Mouse (Mus musculus) heart, postnatal 0 days (tissue): ENCODE measurements around the gene Atg14. TPM values are rescaled to one million over a fixed set of nuclear protein-coding genes. Genes with fewer than 3 reads are reported as not detected.

Source experiments
- ATAC-seq: fragments of 200-750 bp; cut with Nextera tagmentation; 2 replicates; pipeline ENCODE4 v1.8.0; 2017; ENCODE audit warnings: low read depth, moderate number of reproducible peaks, moderate library complexity; ENCODE audit not compliant: insufficient read depth
- DNase-seq: peaks from one replicate; pipeline ENCODE4 v3.0.0-alpha.2; 2016; ENCODE audit warnings: low spot score
- H3K27ac ChIP-seq: fragments of 300-500 bp; sonication (generic); 2 replicates; pipeline ENCODE4 v1.5.1; 2014; ENCODE audit warnings: low read depth, mild to moderate bottlenecking
- H3K27me3 ChIP-seq: fragments of 300-500 bp; sonication (generic); 2 replicates; pipeline ENCODE4 v1.6.1; 2014; ENCODE audit warnings: low read length, mixed read lengths; ENCODE audit not compliant: control insufficient read depth, insufficient read depth
- H3K36me3 ChIP-seq: fragments of 300-500 bp; sonication (generic); replicated peaks from 2 replicates; pipeline ENCODE4 v1.6.1; 2014; ENCODE audit warnings: low read length, mixed read lengths; ENCODE audit not compliant: control insufficient read depth, insufficient read depth
- H3K4me1 ChIP-seq: fragments of 300-500 bp; sonication (generic); 2 replicates; pipeline ENCODE4 v1.6.1; 2014; ENCODE audit warnings: antibody characterized with exemption; ENCODE audit not compliant: control insufficient read depth, insufficient read depth
- H3K4me2 ChIP-seq: fragments of 300-500 bp; sonication (generic); 2 replicates; pipeline ENCODE4 v1.6.1; 2014; ENCODE audit warnings: low read depth, mild to moderate bottlenecking, low read length, moderate library complexity
- H3K4me3 ChIP-seq: fragments of 300-500 bp; sonication (generic); 2 replicates; pipeline ENCODE4 v1.5.1; 2014; ENCODE audit warnings: low read depth, low read length
- H3K9ac ChIP-seq: fragments of 300-500 bp; sonication (generic); replicated peaks from 2 replicates; pipeline ENCODE4 v1.6.1; 2014; ENCODE audit warnings: low read depth, low read length, mixed read lengths
- H3K9me3 ChIP-seq: fragments of 300-500 bp; sonication (generic); replicated peaks from 2 replicates; pipeline ENCODE4 v1.6.1; 2016; ENCODE audit warnings: low read length; ENCODE audit not compliant: control insufficient read depth
- CTCF ChIP-seq: IDR thresholded peaks from 2 replicates; pipeline ENCODE4 v1.5.1; 2016; ENCODE audit warnings: antibody characterized with exemption, control low read depth, low read depth
- EP300 ChIP-seq: IDR thresholded peaks from 2 replicates; pipeline ENCODE4 v1.6.1; 2016; ENCODE audit warnings: antibody characterized with exemption, low read depth
- WGBS: fragments of 180-500 bp; shearing (Covaris S2); extraction: QIAGEN DNeasy Blood & Tissue Kit; methylation state at CpG from one replicate; pipeline ENCODE4 v1.1.7; 2014; 5-methylcytosine and 5-hydroxymethylcytosine counted together
- polyA plus RNA-seq: library from polyadenylated mRNA; unstranded; fragments of >200 nt; fragmentation: Nextera tagmentation; extraction: Ambion mirVana; gene quantifications from 2 replicates; pipeline ENCODE4 v1.2.1, GENCODE M21; 2015
- total RNA-seq: library from RNA; depleted of rRNA; stranded (reverse); fragments of >200 nt; gene quantifications from 2 replicates; pipeline ENCODE4 v1.2.3, GENCODE M21; 2014; ENCODE audit warnings: low replicate concordance; rRNA removed

The Atg14 gene
- total and polyA plus RNA-seq, 2 experiments from 2014 or later, result 1.3 to 11.8 TPM

GRCm38 (mm10) chr14:47493592-47494361 is 76.7 kb downstream of the Atg14 start:
- TF ChIP-seq CTCF (no peak), EP300 (no peak)
- Histone ChIP-seq H3K4me3 (no peak overlapping the region), H3K9me3 (no peaks in the 10 kb centered on the region), H3K27ac (no peak overlapping the region), H3K4me1 (no peaks in the 10 kb centered on the region), H3K27me3 (no peaks in the 10 kb centered on the region), H3K9ac (no peak overlapping the region), H3K4me2 (no peak overlapping the region), H3K36me3 (0 out of 2 replicates have a peak, but pooled peaks cover 3% of the 10 kb centered on the region)
- ATAC-seq (no peak), DNase-seq (no peak)
- 79% methylated on average over 2 of the region's 2 CpGs for WGBS

Other genes starting within 250 kb of the Atg14 start
- gene Lgals3, start 202.9 kb downstream of the Atg14 start, total RNA-seq, result 2.4 and 10.3 TPM in 2 replicates
- 10.6 and 15.3 TPM in 2 replicates for gene Lgals3, start 202.9 kb downstream of the Atg14 start, polyA plus RNA-seq
- gene Dlgap5, start 152.2 kb downstream of the Atg14 start, total RNA-seq, result 4.1 and 35.1 TPM in 2 replicates
- gene Dlgap5, start 152.2 kb downstream of the Atg14 start, polyA plus RNA-seq, result 8.5 and 8.7 TPM in 2 replicates
- gene Fbxo34, start 120.2 kb downstream of the Atg14 start, total RNA-seq, result 9.9 and 11.7 TPM in 2 replicates
- 10.7 and 12.8 TPM in 2 replicates for gene Fbxo34, start 120.2 kb downstream of the Atg14 start, polyA plus RNA-seq
- 31.7 and 35.6 TPM in 2 replicates for gene Ktn1, start 77.8 kb upstream of the Atg14 start, total RNA-seq
- gene Ktn1, start 77.8 kb upstream of the Atg14 start, polyA plus RNA-seq, result 104 and 107 TPM in 2 replicates